Mouse (Mus musculus): ENCODE results near the gene Enpep. TPM values are rescaled to one million over a fixed set of nuclear protein-coding genes. Genes with fewer than 3 reads are reported as not detected.

Gene Enpep
- polyA plus RNA-seq, 1 experiment from 2014 or later = 8.7 TPM

- Histone ChIP-seq H3K4me2 (replicated peaks) (no peak overlapping the region), H3K9ac (no peak overlapping the region), H3K9me3 (replicated peaks) (no peaks in the 10 kb centered on the region), H3K4me3 (replicated peaks) (no peak overlapping the region), H3K27me3 (no peaks in the 10 kb centered on the region), H3K27ac (replicated peaks) (no peak overlapping the region), H3K4me1 (peaks cover 8% of the 10 kb centered on the region; the same call in 1 of the 2 replicates), H3K36me3 (no peaks in the 10 kb centered on the region)
- 93% methylated on average over 1 of the region's 1 CpGs for WGBS
- no peak for ATAC-seq (ENCODE audit: insufficient number of reproducible peaks, low FRiP score, low TSS enrichment, low read depth)
Measured at GRCm38 (mm10) chr3:129342767-129343166, 10.2 kb upstream of the Enpep start.

- no peaks in the 10 kb centered on the region for H3K36me3 ChIP-seq
- no peak overlapping the region for H3K4me2 ChIP-seq (replicated peaks)
- no peak for ATAC-seq (ENCODE audit: insufficient number of reproducible peaks, low FRiP score, low TSS enrichment, low read depth)
- no peaks in the 10 kb centered on the region for H3K27me3 ChIP-seq
- H3K4me3 ChIP-seq (replicated peaks) = no peak overlapping the region
- peaks cover 8% of the 10 kb centered on the region; the same call in 1 of the 2 replicates for H3K4me1 ChIP-seq
- no peak overlapping the region for H3K27ac ChIP-seq (replicated peaks)
- no peaks in the 10 kb centered on the region for H3K9me3 ChIP-seq (replicated peaks)
- no peak overlapping the region for H3K9ac ChIP-seq
Measured at GRCm38 (mm10) chr3:129341066-129341465, 8.5 kb upstream of the Enpep start.

DNA sequence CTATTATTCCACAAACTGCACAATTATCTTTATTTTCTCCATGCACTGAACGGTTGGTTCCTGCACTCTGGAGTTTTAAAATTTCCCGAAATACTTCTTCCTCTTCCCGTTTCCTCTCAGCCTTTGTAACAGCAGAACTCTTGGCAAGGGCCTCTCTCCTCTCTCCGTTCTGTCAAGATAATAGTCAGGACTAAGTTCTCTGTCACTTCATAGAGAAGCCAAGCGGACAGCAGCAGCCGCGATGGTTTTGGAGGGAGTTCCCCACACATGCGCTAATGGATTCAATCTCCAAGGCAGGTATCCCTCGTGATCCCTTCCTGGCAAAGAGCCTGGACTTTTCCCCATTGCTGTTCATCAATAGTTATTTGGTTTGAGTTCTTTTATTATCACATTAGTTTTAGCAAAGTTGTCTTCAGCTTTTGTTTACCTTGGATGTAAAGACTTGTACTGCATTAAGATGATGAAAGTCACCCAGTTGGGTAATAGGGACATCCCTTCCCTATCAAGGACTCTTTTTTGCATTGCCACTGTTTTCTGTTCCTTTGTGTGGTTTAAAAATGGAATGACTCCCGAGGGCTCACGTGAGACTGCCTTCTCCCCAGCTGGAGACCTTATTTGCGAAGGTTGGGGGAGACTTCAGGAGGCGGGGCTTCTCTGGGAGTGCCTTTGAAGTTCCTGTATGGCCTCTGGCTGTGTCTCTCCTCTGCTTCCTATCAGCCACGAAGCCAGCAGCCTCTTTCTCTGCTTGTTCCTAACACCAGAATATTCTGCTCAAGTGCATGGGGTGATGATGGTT, 6.0 kb upstream of the Enpep start:
- 33% methylated on average over 14 of the region's 14 CpGs for WGBS
- Histone ChIP-seq H3K4me3 (replicated peaks) (no peak overlapping the region), H3K27ac (replicated peaks) (no peak overlapping the region), H3K36me3 (no peaks in the 10 kb centered on the region), H3K27me3 (no peaks in the 10 kb centered on the region), H3K4me2 (replicated peaks) (no peak overlapping the region; the same call in 1 of the 2 replicates), H3K9ac (no peak overlapping the region), H3K4me1 (peaks cover 8% of the 10 kb centered on the region; the same call in 1 of the 2 replicates), H3K9me3 (replicated peaks) (no peaks in the 10 kb centered on the region)
- no peak for ATAC-seq (ENCODE audit: insufficient number of reproducible peaks, low FRiP score, low TSS enrichment, low read depth)

DNA sequence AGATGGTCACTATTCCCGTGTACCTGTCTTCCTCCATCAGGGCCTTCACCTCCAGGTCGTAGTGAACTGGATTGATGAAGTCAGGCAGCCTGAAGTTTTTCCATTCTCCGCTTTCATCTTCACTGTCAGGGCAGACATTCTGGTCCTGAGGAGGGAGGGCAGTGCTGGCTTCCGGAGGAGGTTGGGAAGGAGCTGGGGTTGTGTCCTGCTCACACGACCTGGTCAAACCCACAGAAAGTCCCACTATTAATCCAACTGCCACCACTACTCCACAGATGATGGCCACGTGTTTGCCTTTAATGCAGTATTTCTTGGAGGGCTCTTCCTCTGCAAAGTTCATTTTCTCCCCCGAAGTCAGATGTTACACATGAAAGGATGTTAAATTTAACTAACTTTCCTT, 378 bp downstream of the Enpep start:
- WGBS = 46% methylated on average over 7 of the region's 7 CpGs
- H3K27ac ChIP-seq (replicated peaks) = 0 out of 2 replicates have a peak overlapping the region, but pooled peaks have one; percentile 35
- no peaks in the 10 kb centered on the region for H3K36me3 ChIP-seq
- H3K4me2 ChIP-seq (replicated peaks) = peak overlapping the region; percentile 32
- H3K9me3 ChIP-seq (replicated peaks) = no peaks in the 10 kb centered on the region
- H3K4me3 ChIP-seq (replicated peaks) = peak overlapping the region; percentile 24
- H3K9ac ChIP-seq = no peak overlapping the region
- peaks cover 10% of the 10 kb centered on the region for H3K4me1 ChIP-seq
- ATAC-seq (ENCODE audit: insufficient number of reproducible peaks, low FRiP score, low TSS enrichment, low read depth) = no peak
- H3K27me3 ChIP-seq = no peaks in the 10 kb centered on the region

GRCm38 (mm10) chr3:129331427-129331826, 1.1 kb downstream of the Enpep start:
- ATAC-seq (ENCODE audit: insufficient number of reproducible peaks, low FRiP score, low TSS enrichment, low read depth) = no peak
- Histone ChIP-seq H3K9me3 (replicated peaks) (no peaks in the 10 kb centered on the region), H3K4me2 (replicated peaks) (peak overlapping the region; percentile 32; the same call in 1 of the 2 replicates), H3K4me1 (peaks cover 10% of the 10 kb centered on the region), H3K36me3 (no peaks in the 10 kb centered on the region), H3K4me3 (replicated peaks) (peak overlapping the region; percentile 24; the same call in 1 of the 2 replicates), H3K27ac (replicated peaks) (no peak overlapping the region), H3K27me3 (no peaks in the 10 kb centered on the region), H3K9ac (no peak overlapping the region)
- 93% methylated on average over 6 of the region's 6 CpGs for WGBS

- Histone ChIP-seq H3K4me1 (peaks cover 10% of the 10 kb centered on the region), H3K9ac (no peak overlapping the region), H3K9me3 (replicated peaks) (no peaks in the 10 kb centered on the region), H3K36me3 (no peaks in the 10 kb centered on the region), H3K4me3 (replicated peaks) (no peak overlapping the region), H3K27ac (replicated peaks) (no peak overlapping the region), H3K4me2 (replicated peaks) (no peak overlapping the region), H3K27me3 (no peaks in the 10 kb centered on the region)
- ATAC-seq (ENCODE audit: insufficient number of reproducible peaks, low FRiP score, low TSS enrichment, low read depth) = no peak
- 78% methylated on average over 4 of the region's 4 CpGs for WGBS
Measured at GRCm38 (mm10) chr3:129328056-129328455, 4.5 kb downstream of the Enpep start.

- ATAC-seq (ENCODE audit: insufficient number of reproducible peaks, low FRiP score, low TSS enrichment, low read depth) = no peak
- H3K27ac ChIP-seq (replicated peaks) = no peak overlapping the region
- 69% methylated on average over 6 of the region's 6 CpGs for WGBS
- H3K27me3 ChIP-seq = no peaks in the 10 kb centered on the region
- no peaks in the 10 kb centered on the region for H3K9me3 ChIP-seq (replicated peaks)
- no peaks in the 10 kb centered on the region for H3K4me1 ChIP-seq
- no peak overlapping the region for H3K4me2 ChIP-seq (replicated peaks)
- no peak overlapping the region for H3K4me3 ChIP-seq (replicated peaks)
- H3K9ac ChIP-seq = no peak overlapping the region
- no peaks in the 10 kb centered on the region for H3K36me3 ChIP-seq
Measured at GRCm38 (mm10) chr3:129321585-129321984, 10.9 kb downstream of the Enpep start.

GRCm38 (mm10) chr3:129317032-129317729, 15.3 kb downstream of the Enpep start:
- Histone ChIP-seq H3K4me3 (replicated peaks) (no peak overlapping the region), H3K36me3 (no peaks in the 10 kb centered on the region), H3K4me2 (replicated peaks) (no peak overlapping the region), H3K4me1 (no peaks in the 10 kb centered on the region), H3K9ac (no peak overlapping the region), H3K27me3 (no peaks in the 10 kb centered on the region), H3K9me3 (replicated peaks) (no peaks in the 10 kb centered on the region), H3K27ac (replicated peaks) (no peak overlapping the region)
- no peak for ATAC-seq (ENCODE audit: insufficient number of reproducible peaks, low FRiP score, low TSS enrichment, low read depth)
- WGBS = 78% methylated on average over 17 of the region's 17 CpGs

DNA sequence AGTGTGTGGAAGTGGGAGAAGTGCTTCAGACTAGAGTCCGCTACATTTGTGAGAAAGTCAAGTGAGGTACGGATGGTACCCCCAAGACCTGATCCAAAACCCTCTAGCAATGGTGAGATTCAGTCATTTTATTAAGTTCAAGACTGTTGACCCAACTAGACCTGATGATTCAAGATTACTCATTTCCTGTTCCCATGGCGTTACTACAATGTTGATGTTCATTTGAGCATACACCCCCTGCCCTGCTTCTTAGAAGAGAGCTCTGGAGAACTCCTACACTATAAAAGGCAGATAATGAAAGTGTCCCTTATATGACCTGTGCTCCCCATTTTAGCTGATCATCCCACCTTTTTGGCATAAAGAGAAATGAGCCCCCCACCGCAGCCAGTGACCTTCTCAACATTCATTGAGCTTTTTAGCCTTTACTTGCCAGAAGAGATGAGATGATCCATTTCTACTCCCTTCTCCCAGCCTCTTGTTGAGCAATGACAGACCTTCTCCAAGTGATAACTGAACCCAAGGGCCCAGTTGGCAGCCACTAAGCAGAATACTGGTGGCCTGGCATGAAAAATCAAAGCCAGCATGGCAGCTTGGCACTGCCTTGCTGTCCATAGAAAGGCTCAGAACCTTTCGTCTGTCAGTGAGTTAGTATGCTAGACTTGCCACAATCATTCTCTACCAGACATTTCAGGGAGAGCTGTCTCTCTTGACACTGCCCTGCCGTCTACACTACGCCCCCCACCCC, 18.7 kb downstream of the Enpep start:
- H3K36me3 ChIP-seq = no peaks in the 10 kb centered on the region
- no peak overlapping the region for H3K27ac ChIP-seq (replicated peaks)
- H3K4me1 ChIP-seq = peaks cover under 1% of the 10 kb centered on the region; the same call in 1 of the 2 replicates
- no peak for ATAC-seq (ENCODE audit: insufficient number of reproducible peaks, low FRiP score, low TSS enrichment, low read depth)
- H3K27me3 ChIP-seq = no peaks in the 10 kb centered on the region
- H3K4me2 ChIP-seq (replicated peaks) = no peak overlapping the region
- WGBS = 85% methylated on average over 7 of the region's 7 CpGs
- H3K9me3 ChIP-seq (replicated peaks) = no peaks in the 10 kb centered on the region
- H3K4me3 ChIP-seq (replicated peaks) = no peak overlapping the region
- H3K9ac ChIP-seq = no peak overlapping the region

- 62% methylated on average over 2 of the region's 2 CpGs for WGBS
- H3K36me3 ChIP-seq = no peaks in the 10 kb centered on the region
- H3K4me1 ChIP-seq = peaks cover 7% of the 10 kb centered on the region
- H3K4me3 ChIP-seq (replicated peaks) = no peak overlapping the region
- H3K27me3 ChIP-seq = no peaks in the 10 kb centered on the region
- no peak overlapping the region for H3K4me2 ChIP-seq (replicated peaks)
- no peaks in the 10 kb centered on the region for H3K9me3 ChIP-seq (replicated peaks)
- no peak overlapping the region for H3K9ac ChIP-seq
- no peak for ATAC-seq (ENCODE audit: insufficient number of reproducible peaks, low FRiP score, low TSS enrichment, low read depth)
- no peak overlapping the region for H3K27ac ChIP-seq (replicated peaks)
Measured at GRCm38 (mm10) chr3:129313221-129313620, 19.3 kb downstream of the Enpep start.

- H3K36me3 ChIP-seq = no peaks in the 10 kb centered on the region
- no peak for ATAC-seq (ENCODE audit: insufficient number of reproducible peaks, low FRiP score, low TSS enrichment, low read depth)
- no peak overlapping the region for H3K9ac ChIP-seq
- H3K4me2 ChIP-seq (replicated peaks) = no peak overlapping the region
- no peaks in the 10 kb centered on the region for H3K9me3 ChIP-seq (replicated peaks)
- H3K27ac ChIP-seq (replicated peaks) = no peak overlapping the region
- peaks cover 7% of the 10 kb centered on the region for H3K4me1 ChIP-seq
- WGBS = 91% methylated on average over 8 of the region's 8 CpGs
- H3K4me3 ChIP-seq (replicated peaks) = no peak overlapping the region
- H3K27me3 ChIP-seq = no peaks in the 10 kb centered on the region
Measured at GRCm38 (mm10) chr3:129312511-129312910, 20.0 kb downstream of the Enpep start.

All from embryonic facial prominence, embryonic 15.5 days (tissue).